Mouse (Mus musculus): ENCODE measurements around the gene Bfsp1. TPM values are rescaled to one million over a fixed set of nuclear protein-coding genes. Genes with fewer than 3 reads are reported as not detected.

The Bfsp1 gene
- polyA plus RNA-seq, 1 experiment from 2014 or later, result 2.2 TPM

- Histone ChIP-seq H3K4me3 (no peak overlapping the region), H3K27me3 (ENCODE audit: insufficient read depth, poor library complexity, severe bottlenecking) (no peaks in the 10 kb centered on the region), H3K36me3 (no peaks in the 10 kb centered on the region), H3K4me1 (peaks cover 30% of the 10 kb centered on the region), H3K9me3 (no peaks in the 10 kb centered on the region), H3K27ac (no peak overlapping the region)
- no peak for DNase-seq (ENCODE audit: low spot score)
- 81% methylated on average over 4 of the region's 4 CpGs for WGBS
Measured at GRCm38 (mm10) chr2:143882002-143882401, 19.0 kb upstream of the Bfsp1 start.

GRCm38 (mm10) chr2:143879311-143879710 is 16.3 kb upstream of the Bfsp1 start:
- H3K36me3 ChIP-seq, result no peaks in the 10 kb centered on the region
- peaks cover 38% of the 10 kb centered on the region for H3K4me1 ChIP-seq
- no peak for DNase-seq (ENCODE audit: low spot score)
- H3K27ac ChIP-seq, result no peak overlapping the region
- WGBS, result 89% methylated on average over 6 of the region's 6 CpGs
- no peaks in the 10 kb centered on the region for H3K9me3 ChIP-seq
- no peak overlapping the region for H3K4me3 ChIP-seq
- no peaks in the 10 kb centered on the region for H3K27me3 ChIP-seq (ENCODE audit: insufficient read depth, poor library complexity, severe bottlenecking)

GRCm38 (mm10) chr2:143876929-143877632 is 14.1 kb upstream of the Bfsp1 start:
- WGBS, result 74% methylated on average over 4 of the region's 4 CpGs
- H3K4me3 ChIP-seq, result no peak overlapping the region

GRCm38 (mm10) chr2:143876026-143876425 is 13.1 kb upstream of the Bfsp1 start:
- H3K4me1 ChIP-seq, result peaks cover 38% of the 10 kb centered on the region
- no peaks in the 10 kb centered on the region for H3K9me3 ChIP-seq
- no peaks in the 10 kb centered on the region for H3K36me3 ChIP-seq
- 57% methylated on average over 1 of the region's 1 CpGs for WGBS
- H3K27ac ChIP-seq, result peak overlapping the region; percentile 59
- no peak for DNase-seq (ENCODE audit: low spot score)
- no peak overlapping the region for H3K4me3 ChIP-seq
- no peaks in the 10 kb centered on the region for H3K27me3 ChIP-seq (ENCODE audit: insufficient read depth, poor library complexity, severe bottlenecking)

More at GRCm38 (mm10) chr2:143876929-143877632, 14.1 kb upstream of the Bfsp1 start:
- Histone ChIP-seq H3K27ac (peak overlapping the region; percentile 59; the same call in 1 of the 2 replicates), H3K4me1 (peaks cover 33% of the 10 kb centered on the region), H3K27me3 (ENCODE audit: insufficient read depth, poor library complexity, severe bottlenecking) (no peaks in the 10 kb centered on the region), H3K36me3 (no peaks in the 10 kb centered on the region), H3K9me3 (no peaks in the 10 kb centered on the region)
- DNase-seq (ENCODE audit: low spot score), result no peak

- 12% methylated on average over 10 of the region's 10 CpGs for WGBS
- DNase-seq (ENCODE audit: low spot score), result peak; percentile 90
- no peaks in the 10 kb centered on the region for H3K9me3 ChIP-seq
- H3K27me3 ChIP-seq (ENCODE audit: insufficient read depth, poor library complexity, severe bottlenecking), result no peaks in the 10 kb centered on the region
- H3K4me1 ChIP-seq, result peaks cover 40% of the 10 kb centered on the region
- peak overlapping the region; percentile 92 for H3K27ac ChIP-seq
- peak overlapping the region; percentile 38 for H3K4me3 ChIP-seq
- no peaks in the 10 kb centered on the region for H3K36me3 ChIP-seq
Measured at GRCm38 (mm10) chr2:143870936-143871688, 8.1 kb upstream of the Bfsp1 start.

- peak overlapping the region; percentile 59 for H3K27ac ChIP-seq
Measured at GRCm38 (mm10) chr2:143867326-143867725, 4.4 kb upstream of the Bfsp1 start.

GRCm38 (mm10) chr2:143864600-143864999 is 1.6 kb upstream of the Bfsp1 start:
- Histone ChIP-seq H3K4me3 (no peak overlapping the region), H3K27me3 (ENCODE audit: insufficient read depth, poor library complexity, severe bottlenecking) (no peaks in the 10 kb centered on the region), H3K27ac (no peak overlapping the region), H3K4me1 (peaks cover 23% of the 10 kb centered on the region), H3K9me3 (no peaks in the 10 kb centered on the region), H3K36me3 (no peaks in the 10 kb centered on the region)
- no peak for DNase-seq (ENCODE audit: low spot score)
- 62% methylated on average over 8 of the region's 8 CpGs for WGBS

More at GRCm38 (mm10) chr2:143867326-143867725, 4.4 kb upstream of the Bfsp1 start:
- Histone ChIP-seq H3K4me1 (peaks cover 47% of the 10 kb centered on the region), H3K9me3 (no peaks in the 10 kb centered on the region), H3K27me3 (ENCODE audit: insufficient read depth, poor library complexity, severe bottlenecking) (no peaks in the 10 kb centered on the region), H3K36me3 (no peaks in the 10 kb centered on the region), H3K4me3 (no peak overlapping the region; the same call in 1 of the 2 replicates)
- peak; percentile 92 for DNase-seq (ENCODE audit: low spot score)
- 6% methylated on average over 6 of the region's 6 CpGs for WGBS

- Histone ChIP-seq H3K27ac (no peak overlapping the region), H3K36me3 (no peaks in the 10 kb centered on the region), H3K4me1 (peaks cover 13% of the 10 kb centered on the region), H3K9me3 (no peaks in the 10 kb centered on the region), H3K27me3 (ENCODE audit: insufficient read depth, poor library complexity, severe bottlenecking) (no peaks in the 10 kb centered on the region), H3K4me3 (no peak overlapping the region)
- 77% methylated on average over 2 of the region's 2 CpGs for WGBS
- DNase-seq (ENCODE audit: low spot score), result no peak
Measured at GRCm38 (mm10) chr2:143859166-143859565, 3.8 kb downstream of the Bfsp1 start.

GRCm38 (mm10) chr2:143853447-143853846 is 9.5 kb downstream of the Bfsp1 start:
- Histone ChIP-seq H3K36me3 (no peaks in the 10 kb centered on the region), H3K27me3 (ENCODE audit: insufficient read depth, poor library complexity, severe bottlenecking) (no peaks in the 10 kb centered on the region), H3K4me3 (no peak overlapping the region), H3K27ac (no peak overlapping the region), H3K4me1 (peaks cover 3% of the 10 kb centered on the region; the same call in 1 of the 2 replicates), H3K9me3 (no peaks in the 10 kb centered on the region)
- WGBS, result 60% methylated on average over 4 of the region's 4 CpGs
- DNase-seq (ENCODE audit: low spot score), result no peak

- 61% methylated on average over 18 of the region's 18 CpGs for WGBS
- H3K27ac ChIP-seq, result no peak overlapping the region
- no peaks in the 10 kb centered on the region for H3K9me3 ChIP-seq
- no peaks in the 10 kb centered on the region for H3K27me3 ChIP-seq (ENCODE audit: insufficient read depth, poor library complexity, severe bottlenecking)
- peaks cover 3% of the 10 kb centered on the region; the same call in 1 of the 2 replicates for H3K4me1 ChIP-seq
- H3K4me3 ChIP-seq, result no peak overlapping the region
- no peaks in the 10 kb centered on the region for H3K36me3 ChIP-seq
- DNase-seq (ENCODE audit: low spot score), result no peak
Measured at GRCm38 (mm10) chr2:143852295-143853275, 10.4 kb downstream of the Bfsp1 start.

- Histone ChIP-seq H3K27ac (no peak overlapping the region), H3K4me1 (peaks cover 11% of the 10 kb centered on the region), H3K27me3 (ENCODE audit: insufficient read depth, poor library complexity, severe bottlenecking) (no peaks in the 10 kb centered on the region), H3K36me3 (no peaks in the 10 kb centered on the region), H3K9me3 (no peaks in the 10 kb centered on the region), H3K4me3 (no peak overlapping the region)
- WGBS, result 86% methylated on average over 12 of the region's 12 CpGs
- DNase-seq (ENCODE audit: low spot score), result no peak
Measured at GRCm38 (mm10) chr2:143851354-143852221, 11.4 kb downstream of the Bfsp1 start.

- Histone ChIP-seq H3K36me3 (no peaks in the 10 kb centered on the region), H3K27ac (no peak overlapping the region), H3K27me3 (ENCODE audit: insufficient read depth, poor library complexity, severe bottlenecking) (no peaks in the 10 kb centered on the region), H3K9me3 (no peaks in the 10 kb centered on the region), H3K4me1 (peaks cover 12% of the 10 kb centered on the region; the same call in 1 of the 2 replicates), H3K4me3 (no peak overlapping the region)
- no peak for DNase-seq (ENCODE audit: low spot score)
- 47% methylated on average over 3 of the region's 3 CpGs for WGBS
Measured at GRCm38 (mm10) chr2:143847291-143847690, 15.7 kb downstream of the Bfsp1 start.
